In genomic region chr2:80038642-80039445, GRCm38 (mm10) we compare ENCODE assay signal across 10 mouse cellular contexts.
DNase-seq lines count a peak whose midpoint lies in the region; ATAC-seq and TF ChIP-seq lines count a peak whose summit lies in the region.
"Had no signal": no experiment of that assay in that cellular context is flagged by ENCODE, and none has a peak within 500 bp of the region (broad histone marks: within the 10 kb centered on the region; RNA-seq: fewer than 3 reads in every experiment).

No protein-coding gene starts in this region.

- no peaks in the 10 kb centered on the region for H3K9me3 ChIP-seq in intestine, postnatal 0 days (ENCODE audit: control insufficient read depth)
- no peaks in the 10 kb centered on the region for H3K9me3 ChIP-seq in lung, embryonic 16.5 days (ENCODE audit: control insufficient read depth, low read length)
- H3K9me3 ChIP-seq in forebrain, postnatal 0 days (ENCODE audit: low read length): no peaks in the 10 kb centered on the region
- no peaks in the 10 kb centered on the region for H3K9me3 ChIP-seq in hindbrain, embryonic 10.5 days
- H3K9me3 ChIP-seq: G1E; midbrain, embryonic 12.5 days had no signal

- peak overlapping the region; percentile 13; the same call in 1 of the 2 replicates for H3K4me3 ChIP-seq in spleen, adult 2 months (ENCODE audit: extremely low read depth, insufficient read depth, insufficient read length)
- H3K4me3 ChIP-seq in intestine, postnatal 0 days (ENCODE audit: low read depth, low read length): peak overlapping the region; percentile 38
- peak overlapping the region; percentile 50 for H3K4me3 ChIP-seq in lung, embryonic 16.5 days (ENCODE audit: low read length)
- H3K4me3 ChIP-seq in forebrain, postnatal 0 days (ENCODE audit: low read depth, low read length): no peak overlapping the region
- H3K4me3 ChIP-seq in hindbrain, embryonic 10.5 days: no peak overlapping the region
- H3K4me3 ChIP-seq: midbrain, embryonic 12.5 days had no signal

- DNase-seq in spleen, adult 2 months (ENCODE audit: low read depth in 1 of 2, low spot score in 2 of 2): no peak
- no peak for DNase-seq in spleen, postnatal 36 days (ENCODE audit: low spot score in 2 of 2)
- no peak for DNase-seq in forebrain, postnatal 0 days
- DNase-seq in frontal cortex, postnatal 10 days (ENCODE audit: low spot score in 2 of 2): no peak
- no peak for DNase-seq in cerebellum, adult 11-12 months
- no peak for DNase-seq in hindbrain, embryonic 10.5 days (ENCODE audit: low spot score)

- no peaks in the 10 kb centered on the region for H3K27me3 ChIP-seq in spleen, adult 2 months (ENCODE audit: control insufficient read depth, insufficient read depth, low read length)
- H3K27me3 ChIP-seq in intestine, postnatal 0 days (replicated peaks; ENCODE audit: control insufficient read depth, insufficient read depth, low read length): no peaks in the 10 kb centered on the region
- H3K27me3 ChIP-seq in lung, embryonic 16.5 days (ENCODE audit: control insufficient read depth, insufficient read depth, low read depth, low read length): no peaks in the 10 kb centered on the region
- H3K27me3 ChIP-seq in forebrain, postnatal 0 days (ENCODE audit: insufficient read depth, low read length): no peaks in the 10 kb centered on the region
- no peaks in the 10 kb centered on the region for H3K27me3 ChIP-seq in hindbrain, embryonic 10.5 days (ENCODE audit: insufficient read depth, poor library complexity, severe bottlenecking)
- H3K27me3 ChIP-seq: midbrain, embryonic 12.5 days had no signal

- 56% methylated on average over 10 of the region's 10 CpGs for WGBS in spleen, adult 2 months
- 39% methylated on average over 10 of the region's 10 CpGs for WGBS in intestine, postnatal 0 days
- 18% methylated on average over 10 of the region's 10 CpGs for WGBS in lung, embryonic 16.5 days
- WGBS in forebrain, postnatal 0 days: 66% methylated on average over 10 of the region's 10 CpGs
- 65% methylated on average over 10 of the region's 10 CpGs for WGBS in hindbrain, embryonic 10.5 days

- H3K9ac ChIP-seq in intestine, postnatal 0 days (ENCODE audit: low read depth, low read length): no peak overlapping the region
- H3K9ac ChIP-seq in lung, embryonic 16.5 days (ENCODE audit: low read length): peak overlapping the region; percentile 42
- H3K9ac ChIP-seq in forebrain, postnatal 0 days: no peak overlapping the region
- H3K9ac ChIP-seq: midbrain, embryonic 12.5 days had no signal

- no peaks in the 10 kb centered on the region for H3K36me3 ChIP-seq in spleen, adult 2 months (ENCODE audit: control insufficient read depth, insufficient read depth, low read length)
- H3K36me3 ChIP-seq in intestine, postnatal 0 days (ENCODE audit: control insufficient read depth, insufficient read depth): no peaks in the 10 kb centered on the region
- H3K36me3 ChIP-seq in lung, embryonic 16.5 days (ENCODE audit: control insufficient read depth, insufficient read depth, low read length): no peaks in the 10 kb centered on the region
- no peaks in the 10 kb centered on the region for H3K36me3 ChIP-seq in forebrain, postnatal 0 days (ENCODE audit: insufficient read depth)
- H3K36me3 ChIP-seq in hindbrain, embryonic 10.5 days: no peaks in the 10 kb centered on the region
- H3K36me3 ChIP-seq: G1E; midbrain, embryonic 12.5 days had no signal

- TF ChIP-seq CTCF in spleen, adult 2 months (IDR thresholded peaks at IDR 0.05; ENCODE audit: extremely low read depth, insufficient read depth, insufficient read length, insufficient replicate concordance): no peak
- no peak for TF ChIP-seq CTCF in intestine, postnatal 0 days (IDR thresholded peaks at IDR 0.05; ENCODE audit: low read depth)
- TF ChIP-seq CTCF in forebrain, postnatal 0 days (IDR thresholded peaks at IDR 0.05; ENCODE audit: low read depth): no peak

- H3K4me1 ChIP-seq in spleen, adult 2 months (ENCODE audit: control insufficient read depth, insufficient read depth, insufficient read length): no peaks in the 10 kb centered on the region
- no peaks in the 10 kb centered on the region for H3K4me1 ChIP-seq in intestine, postnatal 0 days (replicated peaks; ENCODE audit: control insufficient read depth, insufficient read depth, low read length)
- no peaks in the 10 kb centered on the region for H3K4me1 ChIP-seq in lung, embryonic 16.5 days (replicated peaks; ENCODE audit: control insufficient read depth, insufficient read depth, low read length)
- no peaks in the 10 kb centered on the region for H3K4me1 ChIP-seq in forebrain, postnatal 0 days (ENCODE audit: insufficient read depth)
- no peaks in the 10 kb centered on the region for H3K4me1 ChIP-seq in hindbrain, embryonic 10.5 days (replicated peaks)
- H3K4me1 ChIP-seq: midbrain, embryonic 12.5 days had no signal

- ATAC-seq in intestine, postnatal 0 days: no peak
- peak; percentile 95 for ATAC-seq in lung, embryonic 16.5 days (ENCODE audit: low read depth)
- no peak for ATAC-seq in forebrain, postnatal 0 days

- peak overlapping the region; percentile 27; the same call in 1 of the 2 replicates for H3K27ac ChIP-seq in spleen, adult 2 months (ENCODE audit: insufficient read depth, low read length)
- no peak overlapping the region for H3K27ac ChIP-seq in intestine, postnatal 0 days (ENCODE audit: low read depth, low read length)
- H3K27ac ChIP-seq in lung, embryonic 16.5 days (ENCODE audit: low read length): peak overlapping the region; percentile 75
- H3K27ac ChIP-seq in forebrain, postnatal 0 days (ENCODE audit: low read depth, low read length): no peak overlapping the region
- H3K27ac ChIP-seq in hindbrain, embryonic 10.5 days: no peak overlapping the region
- H3K27ac ChIP-seq: midbrain, embryonic 12.5 days had no signal

- TF ChIP-seq POLR2A in spleen, adult 2 months (IDR thresholded peaks at IDR 0.05; ENCODE audit: low read depth, low read length): no peak

- peak overlapping the region; percentile 49 for H3K4me2 ChIP-seq in intestine, postnatal 0 days (replicated peaks; ENCODE audit: low read depth)
- H3K4me2 ChIP-seq in lung, embryonic 16.5 days (ENCODE audit: low read depth, low read length): peak overlapping the region; percentile 60
- no peak overlapping the region for H3K4me2 ChIP-seq in forebrain, postnatal 0 days (ENCODE audit: low read depth)
- H3K4me2 ChIP-seq: midbrain, embryonic 12.5 days had no signal

Comparison
In these comparisons a context has a peak if more than half of its experiments do, and no peak if none do; other contexts are left out.
1. H3K27ac ChIP-seq: peak in spleen, adult 2 months (single experiment) and lung, embryonic 16.5 days (single experiment); none in intestine, postnatal 0 days (single experiment), forebrain, postnatal 0 days (single experiment) and hindbrain, embryonic 10.5 days (single experiment).
2. H3K4me3 ChIP-seq: peak in spleen, adult 2 months (single experiment), intestine, postnatal 0 days (single experiment) and lung, embryonic 16.5 days (single experiment); none in forebrain, postnatal 0 days (single experiment) and hindbrain, embryonic 10.5 days (single experiment).